Mouse (Mus musculus) midbrain, embryonic 10.5 days (tissue): ENCODE measurements around the gene Trim12a. TPM values are rescaled to one million over a fixed set of nuclear protein-coding genes. Genes with fewer than 3 reads are reported as not detected.
"Not testable (repeated sequence)": the region's sequence is repeated elsewhere in the genome, so short reads cannot be mapped to it uniquely, and the experiment has no call there.

Experiments
- DNase-seq: peaks from one replicate; pipeline ENCODE4 v3.0.0-alpha.2; 2017; ENCODE audit warnings: low spot score
- H3K27ac ChIP-seq: fragments of 300-500 bp; sonication (generic); replicated peaks from 2 replicates; pipeline ENCODE4 v1.5.1; 2016; ENCODE audit warnings: mild to moderate bottlenecking
- H3K27me3 ChIP-seq: fragments of 300-500 bp; sonication (generic); 2 replicates; pipeline ENCODE4 v1.6.1; 2016; ENCODE audit warnings: low read depth, mild to moderate bottlenecking; ENCODE audit not compliant: poor library complexity, severe bottlenecking
- H3K36me3 ChIP-seq: fragments of 300-500 bp; sonication (generic); 2 replicates; pipeline ENCODE4 v1.6.1; 2016; ENCODE audit warnings: mild to moderate bottlenecking, moderate library complexity
- H3K4me1 ChIP-seq: fragments of 300-500 bp; sonication (generic); 2 replicates; pipeline ENCODE4 v1.6.1; 2016
- H3K4me3 ChIP-seq: fragments of 300-500 bp; sonication (generic); 2 replicates; pipeline ENCODE4 v1.5.1; 2016; ENCODE audit warnings: mild to moderate bottlenecking, moderate library complexity
- H3K9me3 ChIP-seq: fragments of 300-500 bp; sonication (generic); replicated peaks from 2 replicates; pipeline ENCODE4 v1.6.1; 2016; ENCODE audit warnings: mild to moderate bottlenecking
- WGBS: fragments of 180-500 bp; shearing (Covaris S2); methylation state at CpG from one replicate; pipeline ENCODE4 v1.1.7; 2016; 5-methylcytosine and 5-hydroxymethylcytosine counted together
- polyA plus RNA-seq: library from polyadenylated mRNA; unstranded; fragments of >200 nt; fragmentation: Nextera tagmentation; extraction: Ambion mirVana; gene quantifications from 2 replicates; pipeline ENCODE4 v1.2.1, GENCODE M21; 2016

The Trim12a gene
- polyA plus RNA-seq, 1 experiment from 2014 or later = 1.2 TPM

DNA sequence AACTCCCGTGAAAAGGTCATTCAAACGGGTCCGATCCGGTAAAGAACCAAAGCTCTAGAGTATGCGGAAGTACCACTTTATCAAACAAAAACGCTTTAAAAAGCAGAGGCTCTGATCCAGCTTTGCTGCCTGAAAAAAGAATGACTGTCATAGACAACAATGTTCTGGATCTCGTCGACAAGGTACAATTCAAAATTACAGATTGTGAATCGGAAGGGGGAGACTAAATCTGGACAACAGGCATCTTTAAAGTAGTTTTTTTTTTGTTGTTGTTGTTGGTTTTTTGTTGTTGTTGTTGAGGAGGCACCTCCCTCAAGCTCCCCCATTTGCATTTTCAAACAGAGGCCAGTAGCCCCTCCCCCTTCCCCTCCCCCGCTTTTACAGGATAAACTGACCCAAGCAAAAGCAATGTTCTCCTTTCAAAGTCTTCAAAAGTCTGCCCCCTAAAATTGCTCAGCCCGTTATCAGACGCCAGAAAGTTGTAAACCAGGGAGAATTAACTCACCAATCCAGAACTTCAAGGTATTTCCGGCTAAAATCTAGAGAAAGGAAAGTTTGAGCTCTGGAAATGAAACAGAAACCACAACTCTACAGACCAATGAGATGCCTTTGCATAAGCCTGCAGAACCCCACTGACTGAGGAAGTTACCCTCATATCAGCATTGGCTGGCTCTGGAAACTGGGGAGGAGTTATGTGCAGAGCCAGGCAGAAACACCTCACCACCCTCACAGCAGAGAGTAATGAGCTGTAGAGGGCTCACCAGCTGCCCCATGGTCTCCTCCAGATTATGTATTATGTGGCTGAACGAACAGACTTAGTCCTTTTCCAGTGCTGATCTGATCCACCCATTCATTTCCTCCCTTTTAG lies 27.5 kb downstream of the Trim12a start, which contains the start of gene Trim5:
Gene Trim5, minus strand, starts transcription at position 519 of the 868 bp plus-strand sequence.
- not testable (repeated sequence) for DNase-seq, H3K27me3 ChIP-seq, H3K4me3 ChIP-seq, H3K9me3 ChIP-seq, H3K4me1 ChIP-seq, H3K27ac ChIP-seq, H3K36me3 ChIP-seq
- 42% methylated on average over 14 of the region's 14 CpGs for WGBS

DNA sequence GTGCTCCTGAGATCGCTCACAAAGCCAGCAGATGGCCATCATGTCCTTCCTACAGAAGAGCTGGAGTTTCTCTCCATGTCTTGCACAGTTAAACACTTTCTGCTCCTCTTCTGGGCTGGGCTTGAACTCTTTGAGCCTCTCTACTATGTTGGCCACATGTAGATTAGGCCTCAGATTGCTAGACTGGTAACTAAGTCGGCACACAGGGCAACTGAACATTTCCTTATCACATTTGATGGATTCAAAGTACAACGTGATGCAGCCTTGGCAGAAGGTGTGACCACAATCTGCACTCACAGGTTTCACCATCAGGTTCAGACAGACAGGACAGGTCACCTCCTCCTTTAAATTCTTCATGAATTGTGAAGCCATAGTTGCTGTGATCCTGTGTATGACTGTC lies 35.9 kb downstream of the Trim12a start:
- H3K36me3 ChIP-seq, H3K4me1 ChIP-seq, H3K27me3 ChIP-seq, H3K9me3 ChIP-seq, H3K27ac ChIP-seq, DNase-seq, H3K4me3 ChIP-seq: not testable (repeated sequence)
- WGBS = 79% methylated on average over 3 of the region's 3 CpGs

DNA sequence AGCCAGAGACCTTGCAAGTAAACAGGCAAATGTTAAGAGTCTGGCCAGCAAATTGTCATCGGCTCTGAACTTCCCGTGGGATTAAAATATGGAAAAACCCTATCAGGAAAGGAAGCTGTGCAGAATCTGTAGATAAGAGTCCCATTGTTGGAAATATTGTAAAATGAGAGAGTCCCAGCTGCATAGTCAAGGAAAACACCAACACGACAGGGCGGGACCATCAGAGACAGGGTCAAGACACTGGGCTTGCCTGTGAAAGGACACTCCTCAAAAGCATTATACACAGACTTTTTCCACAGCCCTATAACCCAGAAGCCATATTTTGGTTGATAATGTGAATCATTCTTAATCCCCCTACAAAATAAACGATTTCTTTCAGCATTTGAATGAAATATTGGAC lies 49.9 kb downstream of the Trim12a start:
- H3K27ac ChIP-seq, DNase-seq, H3K36me3 ChIP-seq, H3K27me3 ChIP-seq, H3K4me3 ChIP-seq, H3K9me3 ChIP-seq, H3K4me1 ChIP-seq: not testable (repeated sequence)
- 89% methylated on average over 5 of the region's 5 CpGs for whole genome bisulfite sequencing

DNA sequence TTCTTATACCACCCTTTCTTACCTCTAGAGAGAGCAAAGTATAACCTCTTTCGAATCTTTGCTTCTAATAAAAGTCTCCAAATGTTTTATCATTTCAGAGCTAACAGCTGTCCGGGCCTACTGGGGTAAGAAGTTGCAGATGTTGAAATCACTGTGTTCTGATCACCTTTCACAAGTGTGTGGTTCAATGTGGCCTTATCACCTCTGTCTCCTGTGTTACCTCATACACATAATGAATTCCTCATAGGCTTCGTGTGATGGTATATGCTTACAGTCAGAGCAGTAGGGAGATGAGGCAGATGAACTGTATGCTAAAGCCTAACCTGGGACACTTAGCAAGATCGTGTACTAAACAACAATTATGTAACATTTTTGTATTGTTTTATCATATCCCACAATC lies 54.9 kb downstream of the Trim12a start:
- H3K27me3 ChIP-seq, H3K4me1 ChIP-seq, H3K9me3 ChIP-seq, H3K27ac ChIP-seq, H3K4me3 ChIP-seq, H3K36me3 ChIP-seq, DNase-seq: not testable (repeated sequence)
- WGBS = 90% methylated on average over 4 of the region's 4 CpGs

Other genes with a start within 250 kb of the Trim12a start
- not detected in 2 replicates for gene Olfr644, start 243.6 kb downstream of the Trim12a start, polyA plus RNA-seq
- not detected in 2 replicates for gene Olfr645, start 230.0 kb downstream of the Trim12a start, polyA plus RNA-seq
- gene Olfr646, start 210.6 kb downstream of the Trim12a start, polyA plus RNA-seq = not detected in 2 replicates
- not detected in 2 replicates for gene Ubqln5, start 185.6 kb downstream of the Trim12a start, polyA plus RNA-seq
- gene Olfr643, start 178.1 kb downstream of the Trim12a start, polyA plus RNA-seq = not detected in 2 replicates
- not detected in 2 replicates for gene Ubqln3, start 172.2 kb downstream of the Trim12a start, polyA plus RNA-seq
- gene Ubqlnl, start 164.9 kb downstream of the Trim12a start, polyA plus RNA-seq = not detected in 2 replicates
- gene Olfm5, start 150.6 kb downstream of the Trim12a start, polyA plus RNA-seq = not detected in 2 replicates
- gene Olfr648, start 132.1 kb downstream of the Trim12a start, polyA plus RNA-seq = 0.21 and 0.29 TPM in 2 replicates
- gene Olfr649, start 119.5 kb downstream of the Trim12a start, polyA plus RNA-seq = not detected in 2 replicates
- 3.6 and 4.9 TPM in 2 replicates for gene Trim6, start 96.7 kb downstream of the Trim12a start, polyA plus RNA-seq
- 0.44 and 0.93 TPM in 2 replicates for gene Trim34a, start 71.0 kb downstream of the Trim12a start, polyA plus RNA-seq
- gene Trim5, start 27.4 kb downstream of the Trim12a start, polyA plus RNA-seq = 0.11 TPM in 1 of 2 replicates, not detected in the other
- not detected in 2 replicates for gene Trim34b, start 14.0 kb upstream of the Trim12a start, polyA plus RNA-seq
- 0.41 and 0.46 TPM in 2 replicates for gene Trim12c, start 37.9 kb upstream of the Trim12a start, polyA plus RNA-seq
- 0.25 TPM in 1 of 2 replicates, not detected in the other for gene Trim30b, start 54.4 kb upstream of the Trim12a start, polyA plus RNA-seq
- gene Trim30c, start 85.4 kb upstream of the Trim12a start, polyA plus RNA-seq = not detected in 2 replicates
- gene Trim30a, start 149.7 kb upstream of the Trim12a start, polyA plus RNA-seq = 0.30 and 0.51 TPM in 2 replicates
- 0.12 and 0.35 TPM in 2 replicates for gene Trim30d, start 192.4 kb upstream of the Trim12a start, polyA plus RNA-seq
- gene Olfr651, start 234.7 kb upstream of the Trim12a start, polyA plus RNA-seq = not detected in 2 replicates
- gene Olfr652, start 245.4 kb upstream of the Trim12a start, polyA plus RNA-seq = not detected in 2 replicates